Mouse (Mus musculus) natural killer cell, adult 2 months (primary cell): ENCODE measurements at regions not wholly inside any gene's neighbourhood (a gene's known extent, or its start where the extent isn't known, plus 50 kb on each side); places are given as distances from the start of the nearest gene placed in this dataset.
A peak's percentile ranks its signal among the peaks of the same experiment; 100 is the strongest.
"Not testable (repeated sequence)": the region's sequence is repeated elsewhere in the genome, so short reads cannot be mapped to it uniquely, and the experiment has no call there.

Experiments
- DNase-seq, 2 experiments: peaks; one replicate each; pipeline ENCODE4 v3.0.0; 2022; ENCODE audit warnings: low spot score in 2 of 2

DNA sequence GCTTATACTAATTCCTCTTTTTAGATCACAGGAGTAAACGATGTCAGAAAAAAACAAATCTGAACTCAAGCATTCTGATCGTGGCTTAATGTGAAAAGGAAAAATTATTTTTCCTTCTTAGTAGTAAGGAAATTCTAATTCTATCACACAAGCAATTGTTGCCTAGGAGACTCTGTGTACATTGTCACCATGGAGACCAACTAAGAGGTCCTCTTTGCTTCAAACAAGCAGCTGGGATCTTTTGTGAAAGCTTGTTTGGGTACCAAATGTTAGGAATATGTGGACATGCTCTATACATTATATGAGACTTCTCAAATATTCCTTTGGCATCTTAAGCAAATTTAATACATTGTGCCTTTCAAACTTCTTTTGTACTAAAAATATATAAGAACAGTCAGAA is 345.9 kb upstream of the Atp10a start:
- no peak for DNase-seq

DNA sequence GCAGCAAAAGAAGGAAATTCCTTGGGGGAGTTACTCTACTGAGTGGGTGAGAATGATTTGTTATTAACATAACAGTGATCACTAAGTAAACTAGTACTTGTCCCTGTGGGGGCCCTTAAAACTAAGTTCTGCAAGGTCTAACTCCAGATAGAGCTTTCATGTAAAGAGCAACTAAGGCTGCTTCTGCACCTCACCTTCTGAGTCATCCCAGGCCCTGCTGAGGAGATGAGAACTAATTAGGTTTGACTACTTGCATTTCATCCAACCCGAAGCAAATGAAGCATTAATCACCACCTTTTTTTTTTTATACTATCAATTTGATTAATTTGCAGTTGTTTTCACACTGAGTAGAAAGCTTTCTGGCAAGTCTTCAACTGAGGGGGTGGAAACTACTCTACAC is 333.6 kb upstream of the Atp10a start:
- DNase-seq, result no peak

DNA sequence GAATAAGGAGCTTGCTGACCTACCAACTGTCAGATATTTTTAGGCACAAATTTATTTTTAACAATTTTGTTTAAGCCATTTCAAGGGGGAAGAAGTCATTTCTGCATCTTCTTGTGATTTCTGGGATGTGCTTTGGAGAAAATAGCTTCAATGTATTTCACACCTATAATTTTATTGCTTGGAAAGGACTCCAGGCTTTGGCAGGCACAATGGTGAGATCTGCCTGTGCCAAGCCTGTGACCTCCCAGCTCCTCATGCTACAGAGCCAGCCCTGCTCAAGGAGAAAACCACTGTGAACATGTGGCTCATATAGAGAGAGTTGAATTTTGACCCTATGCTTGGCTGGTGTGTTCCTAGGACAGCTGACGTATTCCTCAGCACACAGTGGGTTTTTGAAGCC is 288.6 kb upstream of the Atp10a start:
- no peak for DNase-seq

DNA sequence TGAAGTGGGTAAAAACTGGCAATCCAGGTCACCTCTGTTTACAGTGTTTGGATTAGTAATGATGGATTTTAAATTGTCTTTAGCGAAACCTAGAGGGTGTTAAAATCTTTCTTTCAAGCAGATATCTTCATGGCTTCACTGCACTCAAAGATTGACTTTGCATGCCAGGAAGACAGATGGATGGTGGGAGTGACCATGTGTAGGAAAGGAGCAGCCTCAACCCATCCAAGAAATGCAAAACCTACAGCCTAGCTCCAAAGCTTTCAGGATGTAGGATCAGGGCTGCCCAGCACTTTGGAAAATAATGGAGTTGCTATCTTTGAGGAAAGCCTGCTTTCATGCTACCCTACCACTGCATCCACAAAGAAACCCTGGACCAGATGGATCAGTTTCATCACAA is 272.6 kb upstream of the Atp10a start:
- no peak for DNase-seq

DNA sequence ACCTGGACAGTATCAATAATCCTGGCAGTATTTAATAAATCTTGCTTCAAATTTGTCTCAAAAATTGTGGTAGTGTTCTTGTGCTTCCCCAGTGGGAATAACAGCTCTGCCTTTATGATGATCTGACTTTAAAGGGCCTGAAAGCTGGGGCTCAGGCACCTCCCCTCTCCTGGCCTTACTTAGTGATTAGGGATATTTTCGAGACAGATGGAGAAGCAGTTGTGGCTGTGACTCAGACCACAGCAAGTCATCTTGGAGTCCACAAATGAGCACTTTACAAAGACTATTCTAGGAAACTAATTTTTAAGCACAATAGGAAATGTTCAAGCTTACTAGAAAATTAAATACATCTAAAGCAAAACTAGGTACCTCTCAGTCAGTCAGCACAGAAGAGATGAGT is 267.6 kb upstream of the Atp10a start:
- no peak for DNase-seq

DNA sequence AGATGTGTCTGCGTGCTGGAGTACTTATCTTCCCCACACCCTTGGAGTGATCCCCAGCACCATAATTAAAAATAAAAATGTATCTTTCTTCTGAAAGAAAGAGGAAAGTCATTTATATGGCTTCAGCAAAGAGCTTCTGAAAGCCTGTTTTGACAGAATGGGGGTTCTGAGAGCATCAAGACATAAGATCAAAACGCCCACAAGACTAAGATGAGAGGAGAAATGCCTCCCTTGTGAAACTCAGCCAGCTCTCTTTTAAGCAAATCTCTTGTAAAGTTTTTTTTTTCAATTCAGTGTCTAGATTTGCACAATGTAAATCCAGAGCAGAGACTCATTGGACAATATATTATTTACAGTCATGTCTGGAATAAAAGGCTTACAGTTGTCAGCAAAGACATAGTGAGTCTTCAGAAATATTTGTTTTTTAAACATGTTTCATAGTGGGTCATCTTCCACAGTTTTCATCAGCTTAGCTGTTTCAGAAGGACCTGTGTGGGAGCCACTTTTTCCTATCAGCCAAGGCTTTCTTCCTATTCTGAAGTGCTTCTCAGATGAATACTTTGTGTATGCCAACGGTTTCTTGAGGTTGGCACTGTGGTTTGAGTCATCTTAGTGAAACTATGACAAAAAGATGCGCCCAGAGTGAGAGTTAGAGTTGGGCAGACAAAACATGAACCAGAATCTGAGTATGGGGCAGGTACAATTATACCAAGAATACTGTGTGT is 263.4 kb upstream of the Atp10a start:
- no peak for DNase-seq

DNA sequence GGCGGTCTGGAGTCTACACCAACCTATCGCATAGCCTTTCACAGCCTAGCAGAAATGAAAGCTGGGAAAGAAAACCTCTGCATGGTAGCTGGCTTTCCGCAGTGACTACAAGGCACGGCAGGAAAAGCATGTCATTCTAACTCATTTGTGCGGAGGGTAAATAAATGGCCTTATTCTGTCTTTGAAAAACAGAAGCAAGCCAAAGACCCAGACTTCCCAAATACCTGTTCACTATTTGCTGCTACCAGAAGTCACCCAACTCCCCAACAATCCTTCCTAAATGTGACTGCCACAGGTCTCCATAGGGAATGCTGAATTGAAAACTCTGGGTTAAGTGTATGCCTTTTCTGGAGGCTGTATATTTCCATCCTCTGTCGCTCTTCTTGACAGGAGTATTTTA is 258.0 kb upstream of the Atp10a start:
- no peak for DNase-seq

DNA sequence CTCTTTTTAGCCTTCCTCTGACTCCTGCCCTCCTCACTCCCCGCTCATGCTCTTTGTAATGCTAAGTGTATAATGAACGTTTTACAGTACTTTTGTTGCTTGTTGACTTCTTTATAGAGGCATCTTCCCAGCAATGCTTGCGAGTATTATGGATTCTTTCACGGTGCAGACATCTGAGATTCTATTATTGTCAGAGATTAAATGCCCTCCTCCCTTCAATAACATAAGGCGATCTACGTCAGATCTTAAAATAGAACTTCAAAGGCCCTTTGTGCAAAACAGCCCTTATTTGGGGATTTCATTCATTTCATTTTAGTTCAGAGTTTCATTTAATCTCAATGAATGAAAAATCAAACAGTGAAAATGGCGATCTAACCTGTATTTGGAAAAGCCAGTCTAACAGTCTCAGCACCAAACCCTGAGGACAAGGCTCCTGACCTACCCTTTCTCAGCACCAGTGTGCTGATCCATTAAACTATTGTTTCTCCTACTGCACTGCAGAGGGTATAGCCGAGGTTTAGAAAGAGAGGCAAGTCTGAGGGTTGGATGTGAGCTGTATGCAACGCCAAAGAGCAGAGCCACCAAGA is 257.3 kb upstream of the Atp10a start:
- no peak for DNase-seq

DNA sequence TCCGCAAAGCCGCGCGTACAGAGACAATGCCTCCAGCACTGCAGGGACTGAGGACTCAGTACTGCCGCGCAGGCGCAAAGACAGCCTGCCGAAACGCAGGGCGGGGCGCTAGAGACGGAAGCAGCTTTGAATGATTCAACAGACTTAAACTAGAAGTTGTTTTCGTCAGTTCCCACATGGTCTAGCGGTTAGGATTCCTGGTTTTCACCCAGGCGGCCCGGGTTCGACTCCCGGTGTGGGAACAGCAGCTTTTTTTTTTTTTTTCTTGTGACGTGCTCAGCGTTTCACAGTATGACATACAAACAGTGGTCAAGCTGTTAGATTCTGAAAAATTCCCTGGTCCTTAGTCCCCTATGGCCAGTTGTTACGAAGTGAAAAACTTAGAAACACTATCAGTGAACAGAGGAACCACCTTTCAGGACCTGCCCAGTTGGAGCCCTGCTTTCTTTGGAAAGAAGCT is 256.8 kb upstream of the Atp10a start:
- DNase-seq, result peak; percentile 91 to 92

DNA sequence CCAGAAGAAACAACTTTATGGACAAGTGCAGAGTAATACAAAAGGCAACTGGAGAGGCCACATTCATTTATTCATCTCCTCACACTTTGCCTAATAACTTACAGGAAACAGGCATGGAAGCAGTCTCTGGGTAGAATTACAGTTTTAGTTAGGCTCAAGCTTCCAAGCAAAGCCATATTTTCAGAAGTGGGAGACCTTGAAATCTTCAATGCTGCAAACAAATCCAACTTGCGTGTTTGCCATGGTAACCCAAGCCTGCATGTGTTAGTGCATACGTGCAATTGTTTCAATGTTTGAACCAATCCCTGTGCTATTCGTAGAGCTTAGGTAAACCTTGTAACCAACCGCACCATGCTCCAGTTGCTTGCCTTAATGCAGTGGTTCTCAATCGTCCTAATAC is 256.3 kb upstream of the Atp10a start:
- peak; percentile 5 to 15 for DNase-seq

DNA sequence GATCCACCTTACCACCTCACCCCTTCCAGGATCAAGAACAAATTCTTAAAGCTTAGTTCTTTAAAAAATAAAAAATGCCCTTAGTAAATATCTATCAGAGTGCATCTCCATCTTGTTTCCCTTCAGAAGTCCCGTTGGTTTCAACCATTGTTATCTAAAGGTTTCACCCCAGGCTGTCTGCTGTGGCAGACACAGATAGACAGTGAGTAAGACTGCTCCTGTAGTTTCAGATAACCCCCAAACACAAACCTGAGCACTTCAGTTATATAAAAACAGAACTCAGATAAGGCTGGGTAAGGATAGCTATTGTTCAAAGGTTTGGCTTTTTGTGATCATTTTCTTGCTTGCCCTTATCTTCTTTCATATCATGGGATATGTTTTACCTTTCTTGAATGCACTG is 255.4 kb upstream of the Atp10a start:
- no peak for DNase-seq

DNA sequence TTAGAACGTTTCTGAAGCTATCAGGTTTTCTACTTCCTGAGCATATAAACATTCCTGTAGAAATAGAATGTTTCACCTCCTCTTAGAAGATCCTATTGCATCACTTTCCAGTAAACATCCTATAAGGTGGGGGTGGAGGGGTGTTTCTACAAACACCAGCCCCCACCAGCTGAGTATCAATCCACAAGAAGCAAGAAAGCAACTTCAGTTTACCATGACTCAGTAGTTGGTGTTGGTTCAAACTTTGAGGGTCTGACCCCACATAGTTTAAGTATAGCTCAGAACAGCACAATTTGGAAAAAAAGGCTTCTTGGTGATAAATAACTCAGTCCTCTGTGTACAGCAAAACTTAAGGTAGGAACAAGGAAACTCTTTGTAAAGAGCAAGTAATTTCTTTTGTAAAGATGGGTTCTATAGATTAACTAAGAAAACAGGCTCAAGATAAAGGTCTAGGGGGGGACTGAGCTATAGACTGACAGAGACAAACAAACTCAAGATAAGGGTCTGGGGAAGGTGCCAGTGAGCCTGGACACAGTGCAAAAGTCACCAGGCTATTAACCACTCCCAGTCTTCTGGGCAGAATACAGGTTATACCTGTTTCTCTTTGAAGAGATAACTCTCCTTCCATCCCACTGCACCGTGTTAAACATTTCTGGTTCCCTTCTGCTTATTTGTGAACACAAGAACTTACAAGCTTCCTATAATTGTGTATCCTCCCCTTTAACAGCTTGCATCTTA is 218.9 kb upstream of the Atp10a start:
- DNase-seq, result no peak

DNA sequence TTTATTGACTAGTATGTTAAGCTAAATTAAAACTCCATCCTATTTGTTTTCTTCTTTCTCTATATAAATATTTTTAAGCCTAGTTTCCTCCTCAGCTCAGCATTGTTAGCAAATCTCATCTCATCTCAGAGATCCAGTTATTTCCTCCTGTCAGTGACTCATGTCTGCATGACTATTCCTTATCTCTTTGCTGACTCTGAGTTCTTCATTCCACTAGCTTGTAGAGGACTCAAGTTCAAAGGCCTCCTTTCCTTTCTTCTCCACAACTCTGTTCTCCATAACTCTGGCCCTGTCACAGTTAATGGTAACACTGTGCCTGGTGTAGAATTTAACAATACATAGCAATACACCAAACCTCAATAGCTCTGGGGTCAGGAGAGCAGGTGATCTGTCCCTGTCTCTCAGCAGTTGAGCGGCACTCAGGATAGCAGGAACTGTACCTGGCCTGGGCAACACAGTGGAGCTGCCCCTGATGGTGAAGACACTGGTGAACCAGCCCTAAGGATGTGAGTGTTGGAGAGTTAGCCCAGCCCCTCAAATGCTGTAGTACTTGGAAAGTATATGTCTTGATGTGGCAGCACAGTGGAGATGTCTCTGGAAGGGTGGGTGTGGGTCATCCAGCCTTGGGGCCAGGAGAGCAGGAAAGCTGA is 213.3 kb upstream of the Atp10a start:
- no peak for DNase-seq

DNA sequence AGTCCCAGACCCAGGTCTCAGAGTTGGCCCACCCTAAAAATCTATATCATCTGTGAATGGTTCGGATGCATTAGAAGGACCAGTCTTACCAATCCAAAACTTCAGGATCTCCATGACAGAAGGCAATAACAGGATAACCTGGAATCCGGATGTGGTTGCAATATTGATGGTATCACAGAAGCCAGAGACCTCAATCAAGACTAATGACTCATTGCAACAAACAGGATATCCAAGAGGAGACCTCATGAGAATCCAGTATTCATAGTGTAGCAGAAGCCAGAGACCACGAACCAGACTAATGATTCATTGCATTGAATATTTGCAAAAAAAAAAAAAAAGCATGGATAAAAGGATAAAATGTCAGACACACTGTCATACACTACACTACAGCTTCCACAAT is 212.7 kb upstream of the Atp10a start:
- DNase-seq, result no peak

DNA sequence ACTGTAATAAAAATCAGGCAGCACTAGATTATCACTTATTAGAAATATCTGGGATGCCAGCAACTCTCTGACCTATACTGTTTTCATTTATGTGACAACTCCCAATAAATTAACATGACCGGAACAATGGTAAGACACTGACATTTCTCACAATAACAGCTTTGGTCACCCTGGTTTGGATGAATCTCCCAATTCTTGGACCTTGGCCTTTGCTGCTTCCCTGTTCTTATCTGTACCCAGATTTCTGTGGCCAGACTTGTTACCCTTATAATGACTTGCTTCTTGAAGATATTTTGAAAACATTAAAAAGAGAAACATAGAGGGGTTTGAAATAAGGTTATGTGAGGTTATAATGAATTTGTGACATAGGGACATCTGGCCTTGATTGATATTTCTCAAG is 210.2 kb upstream of the Atp10a start:
- no peak for DNase-seq

DNA sequence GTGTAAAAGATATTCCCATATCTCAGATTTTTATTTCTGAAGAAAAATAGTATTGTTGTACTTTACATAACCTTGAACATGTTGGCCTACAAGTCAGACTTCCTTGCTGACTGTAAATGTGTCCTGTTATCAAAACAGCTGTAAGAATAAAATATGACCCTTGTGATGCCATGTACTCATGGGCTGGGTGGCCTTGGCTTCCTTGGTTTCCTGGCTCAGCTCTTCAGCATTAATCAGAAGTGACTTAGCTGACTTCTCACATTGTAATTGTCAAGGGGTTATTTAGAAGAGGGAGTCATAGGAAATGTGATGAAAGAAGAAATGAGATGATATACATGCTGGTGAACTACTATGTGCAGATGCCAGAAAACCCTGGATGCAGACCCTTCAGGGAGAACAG is 209.7 kb upstream of the Atp10a start:
- no peak for DNase-seq

DNA sequence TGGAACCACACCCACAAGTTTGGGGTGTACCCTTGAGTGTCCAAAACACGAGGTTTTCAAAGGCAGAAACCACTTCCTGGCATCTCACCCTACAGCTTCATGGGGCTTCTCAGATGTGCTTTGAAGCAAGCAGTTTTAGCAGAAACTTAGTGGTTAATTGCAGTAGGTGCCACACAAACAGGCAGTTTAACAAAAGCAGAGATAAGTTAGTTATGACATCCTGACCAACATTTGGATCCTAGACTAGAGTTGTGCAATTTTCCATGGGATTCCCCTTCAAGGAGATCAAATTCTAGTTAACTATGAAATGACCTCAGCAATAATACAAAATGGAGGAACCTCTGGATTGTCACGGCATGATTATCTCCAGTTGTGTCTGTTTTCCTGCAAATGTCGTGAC is 207.2 kb upstream of the Atp10a start:
- peak; percentile 74 to 84 for DNase-seq

DNA sequence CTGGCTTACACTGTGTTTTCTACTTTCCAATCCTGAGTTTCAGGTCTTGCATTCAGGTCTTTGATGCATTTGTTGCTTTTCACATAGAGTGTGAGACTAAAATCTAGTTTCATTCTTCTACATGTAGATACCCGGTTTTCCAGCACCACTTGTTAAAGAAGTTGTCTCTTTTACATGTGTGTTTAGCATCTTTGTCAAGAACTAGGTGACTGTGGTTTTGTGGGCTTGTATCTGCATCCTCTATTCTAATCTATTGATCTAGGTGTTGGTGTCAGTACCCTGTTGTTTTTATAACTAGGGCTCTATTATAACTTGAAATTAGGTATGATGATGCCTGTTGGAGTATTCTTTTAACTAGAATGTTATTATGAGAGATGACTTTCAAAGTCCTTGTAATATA is 204.0 kb upstream of the Atp10a start:
- DNase-seq, result peak; percentile 8 to 42

DNA sequence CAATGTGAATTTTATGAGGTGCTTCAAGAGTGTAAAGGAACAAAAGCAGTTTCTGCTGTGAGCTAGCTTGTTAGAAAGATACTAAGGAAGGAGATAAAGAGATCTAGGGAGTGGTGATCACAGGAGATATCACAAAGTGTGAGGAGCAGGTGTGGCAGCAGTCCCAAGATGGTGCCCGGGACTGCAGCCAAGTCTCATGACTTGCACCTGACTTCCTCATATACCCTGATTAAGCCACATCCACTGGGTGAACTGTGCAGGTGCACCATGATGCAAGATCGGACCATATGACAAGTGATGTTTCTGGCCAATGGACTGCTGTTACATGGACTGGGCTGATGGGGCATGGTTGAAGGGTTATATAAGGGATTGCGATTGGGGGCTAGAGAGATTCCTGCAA is 197.8 kb upstream of the Atp10a start:
- not testable (repeated sequence) for DNase-seq

DNA sequence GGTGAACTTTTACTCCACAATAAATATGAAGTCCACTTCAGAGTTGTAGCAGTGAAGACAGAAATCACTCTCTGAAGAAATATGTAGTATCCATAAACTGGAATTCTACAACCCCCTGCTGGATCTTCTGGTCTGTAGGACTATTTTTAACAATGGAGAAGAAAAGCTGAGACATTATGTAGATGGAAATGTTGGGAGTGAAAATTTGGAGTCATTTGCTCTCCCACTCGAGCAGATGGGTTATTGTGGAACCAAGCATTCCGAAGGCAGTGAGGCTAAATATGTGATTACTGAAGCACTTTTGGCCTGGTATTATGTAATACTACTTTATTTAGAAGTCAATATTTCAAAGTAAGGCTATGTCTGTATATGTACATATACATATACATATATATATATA is 195.0 kb upstream of the Atp10a start:
- no peak for DNase-seq

DNA sequence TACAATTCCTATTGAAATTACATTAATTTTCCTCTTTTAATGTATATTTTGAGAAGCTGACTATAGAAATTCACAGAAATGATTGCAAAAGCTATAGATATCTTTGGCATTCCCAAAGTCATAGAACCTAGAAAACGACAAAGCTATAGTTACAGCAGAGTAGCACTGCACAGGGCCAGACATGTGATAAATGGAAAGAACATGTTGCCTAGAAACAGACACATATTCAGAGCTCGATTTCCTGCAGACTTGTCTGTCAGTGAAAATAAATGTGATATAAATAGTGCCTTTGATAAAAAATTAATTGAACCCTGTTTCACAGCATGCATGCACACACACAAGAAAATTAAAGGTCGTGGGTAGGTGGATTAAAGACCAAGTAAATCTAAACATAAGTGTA is 182.8 kb upstream of the Atp10a start:
- DNase-seq, result no peak

DNA sequence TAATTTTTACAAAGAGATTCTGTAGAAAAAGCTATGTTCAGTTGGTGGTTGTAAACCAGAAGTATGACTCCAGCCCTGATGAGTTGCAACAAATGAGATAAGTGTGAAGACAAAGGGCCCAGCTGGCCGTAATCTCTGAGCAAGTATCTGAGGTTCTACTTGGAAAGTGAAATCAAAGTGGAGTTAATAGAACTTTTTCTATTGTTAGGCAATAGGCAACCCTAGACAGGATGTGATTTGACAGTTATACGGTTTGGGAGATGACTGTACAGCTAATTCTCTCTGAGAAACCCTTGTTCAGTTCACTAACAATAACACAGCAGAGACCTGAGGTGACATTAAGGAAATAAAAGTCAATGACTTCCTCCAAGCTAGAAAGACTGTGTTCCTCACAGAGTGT is 180.8 kb upstream of the Atp10a start:
- peak; percentile 10 to 55 for DNase-seq

DNA sequence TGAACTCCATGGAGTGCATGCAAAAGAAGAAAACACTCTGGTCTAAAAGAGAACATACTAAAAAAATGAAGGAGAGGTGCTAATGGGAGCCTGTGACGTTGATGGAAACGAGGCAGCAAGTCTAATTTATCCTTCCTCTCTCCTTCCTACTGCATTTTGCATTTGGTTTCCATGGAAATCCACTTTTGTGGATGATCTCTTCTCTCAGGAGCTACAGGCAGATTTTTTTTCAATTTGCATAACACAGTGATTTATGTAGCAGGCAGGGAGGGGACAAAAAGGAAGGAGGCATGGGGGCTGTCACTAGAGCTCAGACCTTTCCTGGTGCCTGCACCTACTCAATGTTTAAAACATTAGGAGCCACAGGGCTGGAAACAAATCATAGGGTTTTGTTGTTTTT is 167.7 kb upstream of the Atp10a start:
- DNase-seq, result no peak
